Mouse (Mus musculus): ENCODE measurements around the gene Qk.

- TF ChIP-seq CTCF (IDR thresholded peaks at IDR 0.05; ENCODE audit: borderline replicate concordance, insufficient read depth, low read length) = no peak
- no peak for TF ChIP-seq POLR2A (IDR thresholded peaks at IDR 0.05; ENCODE audit: low read depth, low read length)
These were observed 128.8 kb downstream of the Qk start for GRCm38 (mm10) chr17:10190857-10191256.
